Mouse (Mus musculus) megakaryocyte progenitor cell, adult 5-6 weeks (primary cell): ENCODE measurements around the gene Rap1gap2. TPM values are rescaled to one million over a fixed set of nuclear protein-coding genes. Genes with fewer than 3 reads are reported as not detected.

Source experiments
- ATAC-seq: replicated peaks from 2 replicates; pipeline ENCODE4 v1.8.0; 2016; ENCODE audit warnings: mild to moderate bottlenecking, moderate TSS enrichment, inconsistent platforms; ENCODE audit not compliant: poor library complexity
- total RNA-seq, 2 experiments: library from RNA; stranded (forward) in 1 of 2; stranded (reverse) in 1 of 2; fragments of 157-497, 149-512 nt in 1 of 2; fragments of 200-1000 nt in 1 of 2; gene quantifications; 2 replicates each; pipeline versions ENCODE4 v1.2.3 to v1.2.4; 2015 to 2017

Rap1gap2 gene
- total RNA-seq, 2 experiments from 2014 or later, result 1.3 to 1.4 TPM

DNA sequence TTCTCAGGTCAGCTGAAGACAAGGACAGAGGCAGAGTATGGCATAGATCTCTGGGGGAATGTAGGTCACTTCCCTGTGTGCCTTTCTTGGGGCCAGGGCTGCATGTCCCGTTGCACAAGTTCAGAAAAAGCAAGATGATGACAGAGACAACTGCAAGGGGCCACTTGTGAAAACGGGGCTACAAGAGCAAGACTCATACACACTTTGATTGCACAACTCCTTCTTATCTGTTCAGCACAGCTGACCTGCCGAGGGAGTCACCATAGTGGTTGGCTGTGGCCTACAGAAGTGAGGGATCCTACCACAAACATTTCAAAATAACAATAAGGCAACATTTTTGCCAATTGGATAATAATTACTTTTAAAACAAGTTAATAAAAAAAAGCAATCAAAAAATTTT, 33.6 kb downstream of the Rap1gap2 start:
- peak; percentile 59 for ATAC-seq

GRCm38 (mm10) chr11:74575940-74576339, 34.8 kb downstream of the Rap1gap2 start:
- ATAC-seq, result peak; percentile 58

DNA sequence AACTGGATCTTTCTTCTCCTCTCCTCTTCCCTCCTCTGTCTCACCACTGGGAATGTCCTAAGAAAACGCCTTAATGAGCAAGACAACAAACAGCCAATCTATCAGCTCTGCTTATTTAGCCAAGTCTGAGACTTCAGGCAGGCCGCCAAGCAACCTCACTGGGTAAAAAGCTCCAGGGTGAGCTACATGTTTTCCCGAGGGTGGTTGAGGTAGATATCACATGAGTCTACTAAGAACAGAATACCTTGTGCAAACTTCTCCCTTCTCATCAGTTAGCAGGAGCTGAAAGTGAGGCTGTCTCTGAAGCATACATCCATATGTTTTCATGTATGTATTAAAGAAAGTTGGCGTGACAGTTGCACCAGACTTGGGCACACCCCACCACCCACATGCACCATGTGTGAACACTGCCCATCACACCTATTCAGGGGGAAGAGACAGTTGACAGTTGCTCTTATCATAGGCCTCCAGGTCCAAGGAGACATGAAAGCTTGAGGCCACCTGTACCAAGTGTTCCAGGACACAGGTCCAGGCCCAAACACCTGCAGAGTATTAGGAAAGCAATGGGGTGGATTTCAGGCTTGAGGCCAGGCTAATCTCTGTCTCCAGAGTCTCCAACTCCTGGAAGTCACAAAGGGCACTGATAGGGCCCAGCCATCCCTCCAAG, 35.8 kb downstream of the Rap1gap2 start:
- peak; percentile 4; the same call in 1 of the 2 replicates for ATAC-seq

GRCm38 (mm10) chr11:74572459-74573061, 38.2 kb downstream of the Rap1gap2 start:
- peak; percentile 72 for ATAC-seq

- no peak for ATAC-seq
Observed at GRCm38 (mm10) chr11:74569735-74570134, 41.0 kb downstream of the Rap1gap2 start.

GRCm38 (mm10) chr11:74568463-74568862, 42.3 kb downstream of the Rap1gap2 start:
- ATAC-seq, result no peak

DNA sequence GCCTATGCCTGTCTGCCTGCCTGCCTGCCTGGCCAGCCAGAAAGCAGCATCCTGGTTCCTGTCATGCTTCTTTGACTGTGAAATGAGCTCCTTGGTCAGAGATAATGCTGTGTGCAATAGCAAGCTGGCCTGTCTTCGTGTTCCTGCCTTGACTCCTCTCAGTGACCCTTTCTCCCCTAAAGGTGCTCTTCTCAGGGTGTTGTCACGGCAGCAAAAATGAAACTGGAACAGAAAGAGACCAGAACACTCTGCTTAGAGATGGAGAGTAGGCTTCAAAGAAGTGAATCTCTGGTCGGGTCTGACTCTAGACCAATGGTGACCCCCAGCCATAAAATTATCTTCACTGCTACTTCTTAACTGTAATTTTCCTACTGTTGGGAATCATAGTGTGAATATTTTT, 42.7 kb downstream of the Rap1gap2 start:
- no peak for ATAC-seq

DNA sequence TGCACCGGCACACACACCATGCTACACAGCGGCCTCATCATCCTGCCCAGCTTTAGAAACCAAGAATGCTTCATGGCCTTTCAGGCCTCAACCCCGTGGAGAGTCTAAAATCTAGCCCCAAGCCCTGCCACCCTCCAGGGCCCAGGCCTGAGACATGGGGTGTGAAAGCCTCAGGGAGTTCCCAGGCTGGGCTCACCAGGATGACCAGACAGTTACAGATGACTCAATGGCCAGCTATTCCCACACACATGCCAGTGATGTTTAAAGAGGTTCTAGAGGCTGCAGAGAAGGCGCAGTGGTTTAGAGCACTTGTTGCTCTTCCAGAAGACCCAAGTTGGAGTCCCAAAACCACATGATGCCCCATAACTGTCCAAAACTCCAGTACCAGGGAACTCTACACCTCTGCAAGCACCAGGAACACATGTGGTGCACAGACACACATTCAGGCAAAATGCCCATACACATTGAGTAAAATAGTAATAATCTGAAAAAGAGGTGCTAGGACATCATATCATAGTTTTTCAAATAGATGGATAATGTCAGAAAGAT, 44.3 kb downstream of the Rap1gap2 start:
- ATAC-seq, result no peak

- ATAC-seq, result no peak
Observed at GRCm38 (mm10) chr11:74561392-74561791, 49.3 kb downstream of the Rap1gap2 start.

DNA sequence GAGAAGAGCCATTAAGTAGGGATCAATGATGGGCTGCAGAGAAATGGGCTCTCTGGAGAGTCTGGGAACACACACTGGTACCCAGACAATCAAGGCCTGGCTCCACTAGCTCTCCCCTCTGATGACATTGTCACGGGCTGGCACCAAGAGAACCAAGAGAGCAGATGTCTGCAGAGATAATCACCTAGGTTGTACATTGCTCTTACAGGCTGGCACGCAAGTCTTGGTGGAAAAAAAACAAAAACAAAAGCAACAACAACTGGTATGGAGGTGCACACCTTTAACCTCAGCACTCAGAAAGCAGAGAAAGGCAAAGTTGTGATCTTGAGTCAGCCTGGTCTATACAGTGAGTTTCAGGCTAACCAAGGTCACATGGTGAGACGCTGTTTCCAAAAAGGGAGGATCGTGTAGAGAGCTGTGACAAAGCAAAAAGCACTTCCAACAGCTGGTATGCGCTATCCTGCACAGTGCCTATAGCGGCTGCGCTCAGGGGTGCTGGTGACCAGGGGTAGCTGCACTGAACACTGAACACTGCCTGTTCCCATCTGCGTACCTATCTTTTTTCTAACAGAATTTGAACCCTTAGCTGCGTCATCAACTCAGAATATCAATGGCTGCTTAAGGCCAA, 50.0 kb downstream of the Rap1gap2 start:
- ATAC-seq, result peak; percentile 66

DNA sequence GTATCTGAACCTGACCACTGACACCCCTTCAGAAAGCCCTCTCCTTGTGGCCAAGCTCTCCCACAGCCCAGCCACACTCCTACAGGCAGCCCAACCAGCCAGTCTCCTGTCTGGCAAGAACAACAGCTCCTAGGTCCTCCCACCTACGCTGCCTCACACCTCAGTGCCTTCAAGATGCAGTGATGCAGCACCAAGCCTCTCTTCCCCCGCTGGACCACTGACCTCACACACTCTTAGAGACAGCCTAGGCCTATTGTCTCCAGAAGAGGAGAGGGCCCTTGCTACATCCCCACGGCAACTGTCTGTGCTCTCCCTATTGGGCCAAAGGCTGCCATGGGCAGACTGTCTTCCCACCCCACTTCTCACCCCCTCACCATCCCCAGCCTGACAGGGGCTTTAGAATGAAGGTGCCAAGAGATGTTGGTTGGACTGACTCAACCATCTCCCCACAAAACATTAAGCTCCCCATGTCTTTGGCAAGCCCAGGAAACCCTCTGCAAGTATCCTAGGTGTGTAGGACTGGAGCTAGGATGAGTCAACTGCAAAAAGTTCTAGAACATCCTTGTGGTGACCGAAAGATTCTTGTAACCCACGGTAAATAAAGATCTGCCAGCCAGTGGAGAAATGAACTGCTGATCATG, 50.8 kb downstream of the Rap1gap2 start:
- ATAC-seq, result no peak

- ATAC-seq, result no peak
Observed at GRCm38 (mm10) chr11:74558933-74559332, 51.8 kb downstream of the Rap1gap2 start.

- no peak for ATAC-seq
Observed at GRCm38 (mm10) chr11:74557456-74558230, 53.1 kb downstream of the Rap1gap2 start.

DNA sequence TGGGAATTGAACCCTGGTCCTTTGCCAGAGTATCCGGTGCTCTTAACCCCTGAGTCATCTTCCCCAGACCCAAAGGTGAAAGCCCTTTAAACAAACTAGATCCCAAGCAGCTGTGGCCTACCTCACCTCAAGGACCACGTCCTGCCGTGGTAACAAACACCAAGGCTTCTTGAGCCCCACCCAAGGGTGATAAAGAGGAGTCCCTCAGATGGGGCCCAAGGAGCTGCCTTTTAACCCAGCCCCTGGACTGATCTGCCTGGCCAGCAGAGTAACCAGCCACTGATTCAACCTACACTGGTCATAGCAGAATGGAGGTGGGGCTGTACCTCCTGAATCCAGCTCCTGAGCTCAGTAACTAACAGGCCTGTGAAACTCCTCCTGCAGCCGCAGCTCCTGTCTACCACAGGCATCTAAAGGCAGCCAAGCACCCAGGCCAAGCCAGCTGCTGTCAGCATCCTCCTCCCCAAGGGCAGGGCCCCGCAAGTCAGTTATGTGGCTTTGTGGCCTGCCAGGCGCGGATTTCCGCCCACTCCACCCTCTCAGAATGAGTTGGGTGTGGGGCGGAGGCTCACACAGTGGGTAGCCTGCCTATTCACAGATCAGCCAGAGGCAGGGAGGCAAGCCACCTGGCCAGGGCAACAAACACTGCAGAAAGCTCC, 54.9 kb downstream of the Rap1gap2 start:
- peak; percentile 59 for ATAC-seq

DNA sequence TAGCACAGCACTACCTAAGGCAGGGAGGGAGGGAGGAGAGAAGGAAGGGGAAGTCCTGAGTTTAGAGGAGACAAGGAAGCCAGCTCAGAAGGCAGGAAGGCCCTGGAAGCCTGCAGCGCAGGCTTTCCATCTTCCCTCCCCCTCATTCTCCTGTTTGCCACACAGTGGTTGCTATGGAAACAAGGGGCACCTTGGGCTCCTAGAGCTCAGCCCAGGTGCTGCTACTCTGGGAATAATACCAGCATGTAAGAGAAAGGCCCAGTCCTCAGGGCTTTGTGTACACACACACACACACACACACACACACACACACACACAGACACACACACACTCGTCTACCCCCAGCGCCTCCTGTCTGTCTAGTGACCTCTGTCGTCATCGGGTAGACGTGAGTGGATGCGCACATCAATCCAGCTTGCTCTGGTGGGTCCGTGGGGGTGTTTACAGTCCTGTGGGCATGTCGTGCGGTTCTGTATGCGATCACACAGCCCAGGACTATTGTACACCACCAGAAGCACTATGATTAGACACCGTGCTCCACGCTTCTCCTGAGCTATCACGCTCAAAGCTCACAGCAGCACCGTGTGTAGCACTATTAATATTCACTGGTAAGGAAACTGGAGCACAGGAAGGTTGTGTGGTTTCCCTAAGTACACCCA, 55.9 kb downstream of the Rap1gap2 start:
- ATAC-seq, result 0 out of 2 replicates have a peak, but pooled peaks have one; percentile 17

DNA sequence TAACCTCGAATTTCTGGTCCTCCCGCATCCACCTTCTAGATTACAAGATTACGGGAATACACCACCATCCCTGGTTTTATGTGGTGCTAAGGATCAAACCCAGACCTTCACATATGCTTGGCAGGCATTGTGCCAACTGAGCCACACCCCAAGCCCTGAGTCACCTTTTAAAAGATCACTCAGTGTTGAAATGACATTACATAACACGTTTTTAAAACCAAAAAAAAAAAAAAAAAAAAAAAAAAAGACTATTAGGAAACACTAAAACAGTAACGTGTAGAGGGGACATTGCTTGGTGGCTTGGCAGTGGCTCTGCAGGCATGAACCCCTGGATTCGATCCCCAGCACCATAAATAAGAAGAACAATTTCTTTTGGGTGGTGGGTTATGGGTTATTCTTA, 59.1 kb downstream of the Rap1gap2 start:
- peak; percentile 8; the same call in 1 of the 2 replicates for ATAC-seq

DNA sequence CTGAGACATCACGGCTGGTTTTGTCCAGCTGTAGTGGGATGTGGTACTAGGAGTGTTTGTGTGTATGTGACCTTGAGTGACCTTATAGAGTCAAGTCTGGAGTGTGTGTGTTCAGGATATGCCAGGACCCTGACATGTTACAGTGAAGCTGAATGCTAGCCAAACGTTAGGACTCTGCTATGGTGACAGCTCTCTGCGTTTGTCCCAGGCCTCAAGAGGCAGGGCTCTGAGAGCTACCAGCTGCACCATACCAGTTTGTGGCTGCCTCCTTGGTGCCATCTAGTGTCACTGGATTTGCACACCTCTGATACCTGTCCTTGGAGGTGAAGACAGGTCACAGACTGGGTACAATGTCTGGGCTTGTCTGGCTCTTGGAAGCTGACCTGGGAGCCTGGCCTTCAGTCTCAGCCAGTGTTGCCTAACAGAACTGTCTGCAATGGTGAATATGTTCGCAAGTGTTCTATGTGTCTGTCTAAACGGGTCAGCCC, 60.1 kb downstream of the Rap1gap2 start:
- ATAC-seq, result no peak

- ATAC-seq, result no peak
Observed at GRCm38 (mm10) chr11:74548781-74549382, 61.8 kb downstream of the Rap1gap2 start.
